Mouse (Mus musculus): Measurements from ENCODE around the gene Slc22a23. TPM values are rescaled to one million over a fixed set of nuclear protein-coding genes. Genes with fewer than 3 reads are reported as not detected.

Gene Slc22a23
- polyA plus RNA-seq, 1 experiment from 2014 or later, result 16.7 TPM

- Histone ChIP-seq H3K4me2 (replicated peaks) (no peak overlapping the region), H3K27ac (no peak overlapping the region), H3K4me1 (no peaks in the 10 kb centered on the region), H3K4me3 (no peak overlapping the region), H3K9ac (no peak overlapping the region), H3K9me3 (no peaks in the 10 kb centered on the region), H3K36me3 (no peaks in the 10 kb centered on the region), H3K27me3 (replicated peaks) (no peaks in the 10 kb centered on the region)
- ATAC-seq (ENCODE audit: low FRiP score, low read depth), result no peak
- 95% methylated on average over 5 of the region's 5 CpGs for WGBS
These were observed 10.7 kb upstream of the Slc22a23 start for GRCm38 (mm10) chr13:34355656-34356055.

- no peaks in the 10 kb centered on the region for H3K4me1 ChIP-seq
- WGBS, result 87% methylated on average over 10 of the region's 10 CpGs
These were observed 10.0 kb upstream of the Slc22a23 start for GRCm38 (mm10) chr13:34354830-34355624.

GRCm38 (mm10) chr13:34353241-34353640 is 8.3 kb upstream of the Slc22a23 start:
- 49% methylated on average over 7 of the region's 7 CpGs for WGBS
- Histone ChIP-seq H3K4me3 (no peak overlapping the region), H3K27me3 (replicated peaks) (no peaks in the 10 kb centered on the region), H3K9ac (no peak overlapping the region), H3K9me3 (no peaks in the 10 kb centered on the region), H3K36me3 (no peaks in the 10 kb centered on the region), H3K4me1 (no peaks in the 10 kb centered on the region), H3K4me2 (replicated peaks) (no peak overlapping the region), H3K27ac (no peak overlapping the region)
- no peak for ATAC-seq (ENCODE audit: low FRiP score, low read depth)

More at GRCm38 (mm10) chr13:34354830-34355624, 10.0 kb upstream of the Slc22a23 start:
- H3K27me3 ChIP-seq (replicated peaks), result no peaks in the 10 kb centered on the region
- H3K9me3 ChIP-seq, result no peaks in the 10 kb centered on the region
- H3K27ac ChIP-seq, result no peak overlapping the region
- H3K9ac ChIP-seq, result no peak overlapping the region
- no peak overlapping the region for H3K4me2 ChIP-seq (replicated peaks)
- H3K36me3 ChIP-seq, result no peaks in the 10 kb centered on the region
- no peak for ATAC-seq (ENCODE audit: low FRiP score, low read depth)
- H3K4me3 ChIP-seq, result no peak overlapping the region

GRCm38 (mm10) chr13:34351437-34351836 is 6.5 kb upstream of the Slc22a23 start:
- no peak overlapping the region for H3K4me2 ChIP-seq (replicated peaks)
- H3K9me3 ChIP-seq, result no peaks in the 10 kb centered on the region
- H3K4me1 ChIP-seq, result no peaks in the 10 kb centered on the region
- no peak overlapping the region for H3K4me3 ChIP-seq
- H3K36me3 ChIP-seq, result no peaks in the 10 kb centered on the region
- no peak for ATAC-seq (ENCODE audit: low FRiP score, low read depth)
- no peak overlapping the region for H3K9ac ChIP-seq
- no peaks in the 10 kb centered on the region for H3K27me3 ChIP-seq (replicated peaks)
- no peak overlapping the region for H3K27ac ChIP-seq

GRCm38 (mm10) chr13:34347960-34348889 is 3.2 kb upstream of the Slc22a23 start:
- no peak overlapping the region for H3K9ac ChIP-seq
- no peaks in the 10 kb centered on the region for H3K9me3 ChIP-seq
- no peak overlapping the region for H3K4me3 ChIP-seq
- H3K27ac ChIP-seq, result no peak overlapping the region
- H3K36me3 ChIP-seq, result no peaks in the 10 kb centered on the region
- 69% methylated on average over 7 of the region's 7 CpGs for WGBS
- no peaks in the 10 kb centered on the region for H3K27me3 ChIP-seq (replicated peaks)
- H3K4me2 ChIP-seq (replicated peaks), result no peak overlapping the region
- peaks cover 17% of the 10 kb centered on the region for H3K4me1 ChIP-seq
- no peak for ATAC-seq (ENCODE audit: low FRiP score, low read depth)

- H3K27me3 ChIP-seq (replicated peaks), result no peaks in the 10 kb centered on the region
- no peak overlapping the region for H3K9ac ChIP-seq
- no peaks in the 10 kb centered on the region for H3K9me3 ChIP-seq
- ATAC-seq (ENCODE audit: low FRiP score, low read depth), result no peak
- H3K4me2 ChIP-seq (replicated peaks), result no peak overlapping the region
- H3K27ac ChIP-seq, result no peak overlapping the region
- H3K4me3 ChIP-seq, result no peak overlapping the region
- H3K4me1 ChIP-seq, result peaks cover 30% of the 10 kb centered on the region
- H3K36me3 ChIP-seq, result no peaks in the 10 kb centered on the region
- WGBS, result 66% methylated on average over 4 of the region's 4 CpGs
These were observed 1.8 kb upstream of the Slc22a23 start for GRCm38 (mm10) chr13:34346748-34347147.

- H3K4me3 ChIP-seq, result no peak overlapping the region
- no peaks in the 10 kb centered on the region for H3K9me3 ChIP-seq
- no peak overlapping the region for H3K4me2 ChIP-seq (replicated peaks)
- H3K9ac ChIP-seq, result no peak overlapping the region
- peaks cover 32% of the 10 kb centered on the region for H3K4me1 ChIP-seq
- no peaks in the 10 kb centered on the region for H3K36me3 ChIP-seq
- 56% methylated on average over 7 of the region's 7 CpGs for WGBS
- no peak overlapping the region for H3K27ac ChIP-seq
- H3K27me3 ChIP-seq (replicated peaks), result no peaks in the 10 kb centered on the region
- ATAC-seq (ENCODE audit: low FRiP score, low read depth), result no peak
These were observed 1.3 kb upstream of the Slc22a23 start for GRCm38 (mm10) chr13:34346238-34346637.

GRCm38 (mm10) chr13:34344376-34345127 is 430 bp downstream of the Slc22a23 start:
- H3K4me2 ChIP-seq (replicated peaks), result peak overlapping the region; percentile 96
- H3K27me3 ChIP-seq (replicated peaks), result no peaks in the 10 kb centered on the region
- no peaks in the 10 kb centered on the region for H3K36me3 ChIP-seq
- WGBS, result under 1% methylated on average over 96 of the region's 101 CpGs
- H3K27ac ChIP-seq, result peak overlapping the region; percentile 57
- peaks cover 32% of the 10 kb centered on the region for H3K4me1 ChIP-seq
- H3K9me3 ChIP-seq, result no peaks in the 10 kb centered on the region
- peak overlapping the region; percentile 97 for H3K4me3 ChIP-seq
- ATAC-seq (ENCODE audit: low FRiP score, low read depth), result peak; percentile 75
- H3K9ac ChIP-seq, result peak overlapping the region; percentile 97

GRCm38 (mm10) chr13:34343719-34344375 is 1.1 kb downstream of the Slc22a23 start:
- H3K27me3 ChIP-seq (replicated peaks), result no peaks in the 10 kb centered on the region
- ATAC-seq (ENCODE audit: low FRiP score, low read depth), result peak; percentile 17; the same call in 1 of the 2 replicates
- H3K27ac ChIP-seq, result no peak overlapping the region
- H3K9ac ChIP-seq, result peak overlapping the region; percentile 97
- under 1% methylated on average over 31 of the region's 31 CpGs for WGBS
- peak overlapping the region; percentile 97 for H3K4me3 ChIP-seq
- peak overlapping the region; percentile 96 for H3K4me2 ChIP-seq (replicated peaks)
- H3K9me3 ChIP-seq, result no peaks in the 10 kb centered on the region
- no peaks in the 10 kb centered on the region for H3K36me3 ChIP-seq
- peaks cover 32% of the 10 kb centered on the region for H3K4me1 ChIP-seq

- Histone ChIP-seq H3K4me2 (replicated peaks) (peak overlapping the region; percentile 96), H3K27me3 (replicated peaks) (no peaks in the 10 kb centered on the region), H3K4me1 (peaks cover 32% of the 10 kb centered on the region), H3K9ac (peak overlapping the region; percentile 97), H3K27ac (no peak overlapping the region), H3K9me3 (no peaks in the 10 kb centered on the region), H3K4me3 (peak overlapping the region; percentile 97), H3K36me3 (no peaks in the 10 kb centered on the region)
- no peak for ATAC-seq (ENCODE audit: low FRiP score, low read depth)
- WGBS, result 37% methylated on average over 6 of the region's 6 CpGs
These were observed 2.6 kb downstream of the Slc22a23 start for GRCm38 (mm10) chr13:34342286-34342890.

- Histone ChIP-seq H3K4me1 (peaks cover 4% of the 10 kb centered on the region; the same call in 1 of the 2 replicates), H3K9ac (no peak overlapping the region), H3K27ac (no peak overlapping the region), H3K27me3 (replicated peaks) (no peaks in the 10 kb centered on the region), H3K4me3 (no peak overlapping the region), H3K9me3 (no peaks in the 10 kb centered on the region), H3K36me3 (no peaks in the 10 kb centered on the region), H3K4me2 (replicated peaks) (no peak overlapping the region)
- WGBS, result 94% methylated on average over 1 of the region's 1 CpGs
- no peak for ATAC-seq (ENCODE audit: low FRiP score, low read depth)
These were observed 8.1 kb downstream of the Slc22a23 start for GRCm38 (mm10) chr13:34336895-34337294.

Measured in neural tube, embryonic 12.5 days (tissue).